Mouse (Mus musculus) adrenal gland, adult (tissue): ENCODE results near the gene Sox5.

Experiments
- DNase-seq, 2 experiments: peaks; one replicate each; pipeline ENCODE4 v3.0.0; 2022 to 2023; ENCODE audit warnings: low spot score in 1 of 2; ENCODE audit not compliant: inconsistent age in 2 of 2

Sox5 gene

GRCm38 (mm10) chr6:144772985-144773384 is 8.8 kb downstream of the Sox5 start:
- DNase-seq = peak; percentile 83 to 90

- DNase-seq = no peak
These were observed 9.4 kb downstream of the Sox5 start for GRCm38 (mm10) chr6:144772175-144772918.

GRCm38 (mm10) chr6:144769060-144769459 is 12.7 kb downstream of the Sox5 start:
- DNase-seq = peak in 1 of 2 experiments; percentile 43

DNA sequence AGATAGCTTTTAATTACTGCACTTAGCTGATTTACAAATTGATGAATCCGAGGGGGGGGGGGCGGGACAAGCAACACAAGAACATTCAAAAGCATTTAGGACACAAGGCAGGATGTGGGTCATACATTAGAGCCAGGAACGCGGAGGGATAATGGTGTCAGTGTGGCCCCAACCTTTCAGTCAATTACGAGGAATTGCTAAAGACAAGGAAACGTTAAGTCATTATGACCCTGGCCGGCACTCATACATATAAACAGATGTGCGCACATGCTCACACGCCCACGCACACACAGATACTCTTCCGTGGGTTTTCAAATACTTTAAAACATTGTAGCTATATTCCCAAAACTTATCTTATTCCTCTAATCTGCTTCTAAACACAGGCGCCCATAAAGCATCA is 19.9 kb downstream of the Sox5 start:
- DNase-seq = no peak

DNA sequence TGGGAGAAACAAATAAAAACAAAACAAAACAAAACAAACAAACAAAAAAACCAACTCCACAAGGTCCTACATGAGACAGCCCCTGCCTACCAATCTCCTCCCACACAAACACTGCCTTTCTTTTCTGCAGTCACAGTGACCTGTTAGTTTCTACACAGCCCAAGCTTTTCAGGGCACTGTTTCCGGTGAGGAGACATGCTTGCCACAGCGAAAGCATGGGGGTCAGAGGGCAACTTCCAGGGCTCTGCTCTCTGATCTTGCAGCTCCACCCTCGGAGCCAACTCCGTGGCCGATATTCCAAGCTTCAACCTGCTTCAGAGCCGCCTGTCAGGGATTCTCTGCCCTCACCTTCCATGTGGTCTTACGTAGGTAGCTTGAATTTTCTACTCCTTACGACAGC is 22.6 kb downstream of the Sox5 start:
- DNase-seq = no peak

DNA sequence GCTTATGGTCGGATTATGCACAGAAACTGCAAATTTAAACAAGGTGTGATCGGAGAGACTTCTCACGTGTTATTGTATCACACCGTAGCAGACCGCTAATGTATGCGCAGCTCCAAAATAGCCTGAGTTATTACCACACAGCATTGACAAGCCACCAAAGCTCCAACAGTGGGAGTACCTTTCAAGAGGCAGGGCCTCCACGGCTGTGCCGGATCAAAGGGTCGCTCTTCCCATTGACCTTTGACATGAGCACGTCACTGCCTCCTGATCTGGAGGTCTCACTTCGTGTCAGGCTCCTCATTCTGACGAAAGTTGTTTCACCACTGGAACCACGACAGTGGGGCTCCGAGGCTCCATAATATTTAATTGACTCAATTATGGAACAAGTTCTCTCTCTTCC is 24.4 kb downstream of the Sox5 start:
- no peak for DNase-seq

DNA sequence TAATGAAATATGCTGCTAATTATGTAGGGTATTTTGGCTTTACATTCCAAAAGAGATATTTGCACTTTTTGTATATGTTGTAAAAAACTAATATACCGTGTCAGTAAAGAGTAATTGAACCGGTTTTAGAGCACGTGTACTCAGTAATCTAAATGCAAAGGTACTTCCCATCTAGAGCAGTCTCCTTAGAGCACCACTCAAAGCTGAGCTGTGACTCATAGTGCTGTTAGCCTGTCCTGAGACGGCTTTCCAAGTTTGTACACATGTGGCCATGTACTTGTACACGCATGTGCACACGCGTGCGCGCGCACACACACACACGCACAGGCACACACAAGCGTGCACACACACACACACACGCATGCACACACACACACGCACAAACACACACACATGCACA is 25.3 kb downstream of the Sox5 start:
- DNase-seq = no peak

GRCm38 (mm10) chr6:144755304-144755703 is 26.5 kb downstream of the Sox5 start:
- no peak for DNase-seq

GRCm38 (mm10) chr6:144754366-144754765 is 27.4 kb downstream of the Sox5 start:
- peak in 1 of 2 experiments; percentile 80 for DNase-seq

DNA sequence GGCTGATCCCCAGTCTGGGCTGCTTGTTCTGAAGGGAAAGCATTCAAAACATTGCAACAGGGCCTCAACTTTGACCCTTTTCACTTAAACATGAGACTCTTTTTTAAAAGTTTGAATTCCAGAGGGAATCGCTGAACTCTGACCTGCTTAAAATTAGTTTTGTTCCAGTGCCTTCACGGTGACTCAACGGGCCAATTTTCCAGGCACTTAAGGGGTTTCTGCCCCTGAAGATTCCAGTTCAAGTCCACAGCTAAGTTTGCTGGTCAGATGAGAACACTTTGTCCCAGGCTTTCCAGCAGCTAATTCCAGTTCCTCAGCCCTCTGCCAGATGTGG is 27.8 kb downstream of the Sox5 start:
- DNase-seq = peak; percentile 57 to 81

- DNase-seq = peak in 1 of 2 experiments; percentile 44
These were observed 28.4 kb downstream of the Sox5 start for GRCm38 (mm10) chr6:144753225-144753962.

DNA sequence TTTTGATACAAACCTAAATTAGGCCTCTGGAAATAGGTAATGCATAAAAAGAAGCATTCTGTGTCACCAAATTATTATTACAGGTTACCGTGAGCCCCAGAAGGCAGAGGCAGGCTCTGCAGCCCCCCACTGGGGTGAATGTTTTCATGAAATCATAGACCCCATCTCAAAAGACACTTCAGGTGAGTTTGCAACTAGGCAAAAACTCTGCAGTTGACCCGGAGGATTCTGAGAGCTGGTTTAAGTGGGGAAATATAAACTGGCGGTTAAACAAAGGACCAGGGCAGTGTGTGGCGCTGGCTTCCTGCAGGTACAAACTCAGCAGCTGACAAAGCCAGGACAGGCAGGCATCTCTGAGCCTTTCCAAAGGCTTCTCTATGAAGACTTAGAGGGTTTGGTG is 30.2 kb downstream of the Sox5 start:
- DNase-seq = no peak

- no peak for DNase-seq
These were observed 31.6 kb downstream of the Sox5 start for GRCm38 (mm10) chr6:144750197-144750596.

- DNase-seq = no peak
These were observed 35.3 kb downstream of the Sox5 start for GRCm38 (mm10) chr6:144746436-144746835.

GRCm38 (mm10) chr6:144742559-144742958 is 39.2 kb downstream of the Sox5 start:
- DNase-seq = no peak

DNA sequence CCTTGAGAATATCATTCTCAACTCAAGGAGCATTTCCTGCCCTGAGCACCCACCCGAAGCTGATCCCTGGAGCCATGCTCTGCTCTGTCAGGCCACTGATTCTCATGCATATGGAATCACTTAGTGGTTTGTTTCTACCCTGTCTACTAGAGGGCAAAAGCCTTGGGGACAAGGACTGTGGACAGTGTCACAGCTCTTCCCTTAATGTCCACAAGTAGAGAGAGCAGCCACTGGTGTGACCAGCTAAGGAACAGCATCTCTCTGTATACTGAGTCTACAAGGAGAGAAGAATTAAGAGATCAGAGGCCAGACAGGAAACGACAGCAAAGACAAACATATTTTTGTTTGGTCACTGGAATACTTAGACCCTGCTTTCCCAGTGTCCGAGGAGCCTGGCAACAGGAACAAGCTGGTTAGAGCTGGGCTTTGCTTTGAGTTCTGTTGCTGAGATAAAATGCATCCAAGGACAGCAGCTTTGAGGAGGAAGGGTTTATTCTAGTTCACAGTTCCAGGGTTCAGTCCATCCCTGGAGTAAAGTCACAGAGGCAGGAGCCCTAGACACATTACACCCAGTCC is 40.6 kb downstream of the Sox5 start:
- peak in 1 of 2 experiments; percentile 52 for DNase-seq

- no peak for DNase-seq
These were observed 41.4 kb downstream of the Sox5 start for GRCm38 (mm10) chr6:144740343-144740742.

DNA sequence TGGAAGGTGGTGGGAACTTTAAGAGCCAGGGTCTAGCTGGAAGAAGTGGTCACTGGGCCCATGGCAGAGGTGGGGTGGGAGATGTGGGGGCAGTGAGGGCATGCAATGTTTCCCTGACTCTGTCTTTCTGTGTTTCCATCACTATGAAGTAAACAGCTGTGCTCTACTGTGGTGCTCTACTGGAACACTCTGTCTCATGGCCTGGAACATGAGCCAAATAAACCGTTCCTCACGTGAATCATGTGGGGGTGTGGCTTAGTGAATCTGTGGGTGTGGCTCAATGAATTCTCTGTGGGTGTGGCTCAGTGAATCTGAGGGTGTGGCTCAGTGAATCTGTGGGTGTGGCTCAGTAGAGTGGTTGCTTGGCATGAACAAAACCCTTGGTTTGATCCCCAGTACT is 42.0 kb downstream of the Sox5 start:
- peak in 1 of 2 experiments; percentile 48 for DNase-seq

- DNase-seq = no peak
These were observed 44.0 kb downstream of the Sox5 start for GRCm38 (mm10) chr6:144737786-144738185.

- DNase-seq = no peak
These were observed 50.4 kb downstream of the Sox5 start for GRCm38 (mm10) chr6:144731251-144731970.

DNA sequence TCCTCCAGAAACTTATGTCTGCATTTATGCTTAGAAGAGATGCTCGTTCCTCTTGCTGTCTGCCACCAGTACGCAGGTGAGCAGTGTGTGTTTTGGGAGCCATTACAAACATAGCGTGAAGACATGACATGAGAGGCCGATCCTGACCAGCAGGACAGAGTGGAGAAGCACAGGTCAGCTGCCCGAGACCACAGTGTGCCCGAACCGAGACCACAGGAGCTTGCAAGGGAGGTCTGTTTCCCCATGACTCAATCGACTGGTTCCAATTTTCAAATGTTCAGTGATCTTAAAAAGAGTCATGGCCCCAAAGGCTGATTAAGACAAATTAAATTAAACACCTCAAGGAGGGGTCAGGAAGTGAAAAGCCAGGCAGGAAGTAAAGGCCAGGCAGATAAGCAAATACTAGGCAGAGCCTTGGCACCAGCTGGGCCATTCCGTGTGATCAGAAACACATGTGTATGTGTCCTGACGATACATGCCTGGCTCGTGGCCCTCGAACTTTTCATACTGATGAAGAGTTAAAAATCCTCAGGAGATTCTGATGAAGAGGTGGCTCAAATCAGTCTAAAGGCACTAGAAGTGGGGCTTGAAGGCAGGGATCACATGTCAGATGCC is 58.1 kb downstream of the Sox5 start:
- no peak for DNase-seq
